Mouse (Mus musculus) liver, embryonic 12.5 days (tissue): ENCODE measurements around the gene Hephl1. TPM values are rescaled to one million over a fixed set of nuclear protein-coding genes. Genes with fewer than 3 reads are reported as not detected.
"Not testable (repeated sequence)": the region's sequence is repeated elsewhere in the genome, so short reads cannot be mapped to it uniquely, and the experiment has no call there.

ENCODE experiments used
- ATAC-seq: fragments of 200-750 bp; cut with Nextera tagmentation; 2 replicates; pipeline ENCODE4 v1.8.0; 2017; ENCODE audit warnings: moderate number of reproducible peaks, mild to moderate bottlenecking, moderate library complexity
- H3K27ac ChIP-seq: fragments of 300-500 bp; sonication (generic); 2 replicates; pipeline ENCODE4 v1.5.1; 2016; ENCODE audit warnings: mild to moderate bottlenecking
- H3K27me3 ChIP-seq: fragments of 300-500 bp; sonication (generic); replicated peaks from 2 replicates; pipeline ENCODE4 v1.6.1; 2016; ENCODE audit warnings: mild to moderate bottlenecking, moderate library complexity
- H3K36me3 ChIP-seq: fragments of 300-500 bp; sonication (generic); 2 replicates; pipeline ENCODE4 v1.6.1; 2016; ENCODE audit warnings: mild to moderate bottlenecking, moderate library complexity
- H3K4me1 ChIP-seq: fragments of 300-500 bp; sonication (generic); 2 replicates; pipeline ENCODE4 v1.6.1; 2016
- H3K4me2 ChIP-seq: fragments of 300-500 bp; sonication (generic); 2 replicates; pipeline ENCODE4 v1.6.1; 2016; ENCODE audit warnings: mild to moderate bottlenecking, moderate library complexity
- H3K4me3 ChIP-seq: fragments of 300-500 bp; sonication (generic); 2 replicates; pipeline ENCODE4 v1.5.1; 2016; ENCODE audit warnings: mild to moderate bottlenecking, moderate library complexity
- H3K9ac ChIP-seq: fragments of 300-500 bp; sonication (generic); 2 replicates; pipeline ENCODE4 v1.6.1; 2016; ENCODE audit warnings: mild to moderate bottlenecking, moderate library complexity
- H3K9me3 ChIP-seq: fragments of 300-500 bp; sonication (generic); replicated peaks from 2 replicates; pipeline ENCODE4 v1.6.1; 2016; ENCODE audit warnings: mild to moderate bottlenecking, moderate library complexity
- WGBS: fragments of 180-500 bp; shearing (Covaris S2); methylation state at CpG from one replicate; pipeline ENCODE4 v1.1.7; 2016; ENCODE audit not compliant: insufficient replicate concordance; 5-methylcytosine and 5-hydroxymethylcytosine counted together
- polyA plus RNA-seq: library from polyadenylated mRNA; unstranded; fragments of >200 nt; fragmentation: Nextera tagmentation; extraction: Ambion mirVana; gene quantifications from 2 replicates; pipeline ENCODE4 v1.2.1, GENCODE M21; 2016

Hephl1 gene
- polyA plus RNA-seq, 1 experiment from 2014 or later = not detected

DNA sequence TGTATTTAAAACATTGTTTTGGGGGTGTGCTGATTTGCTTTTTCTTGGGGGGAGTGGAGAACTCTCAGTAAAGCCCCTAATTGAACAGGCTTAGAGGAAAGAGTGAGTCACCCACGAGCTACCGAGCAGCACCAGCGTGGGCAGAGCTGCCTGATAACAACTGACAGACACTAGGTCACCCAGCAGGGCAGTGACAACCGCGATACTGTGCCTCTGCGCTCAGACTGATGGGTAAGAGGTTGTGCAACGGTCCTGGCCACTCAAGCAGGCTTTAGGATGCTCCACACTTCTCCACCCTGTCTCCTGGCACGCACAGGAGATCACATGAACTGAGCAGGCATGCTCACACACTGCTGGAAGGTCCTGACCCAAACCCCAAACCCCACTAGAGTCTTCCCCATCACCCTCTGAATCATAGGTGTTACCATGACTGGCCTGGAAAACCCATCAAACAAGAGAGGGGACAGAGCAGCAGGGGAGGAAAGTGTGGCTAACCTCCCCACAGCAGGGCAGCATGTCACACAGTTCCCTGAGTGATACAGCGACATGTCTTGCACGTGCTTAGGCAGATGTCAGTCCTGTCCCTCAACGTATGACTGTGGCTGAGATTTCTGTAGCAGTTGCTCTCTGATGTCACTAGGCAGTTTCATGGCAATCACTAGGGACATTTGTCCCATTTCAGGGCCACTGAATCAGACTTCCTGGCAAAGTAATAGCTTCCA lies 8.2 kb downstream of the Hephl1 start:
- H3K9me3 ChIP-seq = no peaks in the 10 kb centered on the region
- no peak overlapping the region for H3K4me2 ChIP-seq
- ATAC-seq = peak; percentile 51; the same call in 1 of the 2 replicates
- H3K36me3 ChIP-seq = no peaks in the 10 kb centered on the region
- H3K4me1 ChIP-seq = peaks cover 20% of the 10 kb centered on the region
- H3K27me3 ChIP-seq = no peaks in the 10 kb centered on the region; the same call in 1 of the 2 replicates
- no peak overlapping the region for H3K4me3 ChIP-seq
- no peak overlapping the region for H3K27ac ChIP-seq
- WGBS = 26% methylated on average over 11 of the region's 11 CpGs
- H3K9ac ChIP-seq = no peak overlapping the region

DNA sequence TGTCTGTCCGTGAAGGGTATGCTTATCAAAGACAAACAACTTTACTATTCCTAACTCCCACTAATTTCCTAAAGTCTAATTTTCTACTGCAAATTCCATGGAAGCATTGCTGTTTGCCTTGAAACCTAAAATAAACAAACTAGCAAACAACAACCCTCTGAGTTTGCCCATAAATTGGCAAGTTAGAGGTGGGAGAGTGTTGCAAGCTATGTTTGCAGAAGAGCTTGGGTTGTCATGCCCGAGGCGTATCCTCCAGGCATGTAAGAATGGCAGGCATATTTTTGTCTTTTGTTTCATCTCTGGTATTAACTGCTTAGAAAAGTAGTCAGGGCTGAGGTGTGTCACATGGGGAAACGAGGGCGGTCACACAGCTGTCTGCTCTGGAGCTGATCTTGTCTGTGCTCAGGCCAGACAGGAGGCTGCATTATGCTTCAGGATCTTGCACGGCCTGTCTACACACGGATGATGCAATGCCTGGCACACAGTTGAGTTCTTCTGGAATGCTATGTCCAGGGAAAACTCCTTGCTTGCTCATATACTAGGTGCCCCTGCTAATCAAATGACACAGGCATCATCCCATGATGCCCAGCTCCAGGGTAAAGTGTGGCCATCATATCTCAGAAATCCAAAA lies 10.3 kb downstream of the Hephl1 start:
- Histone ChIP-seq H3K9ac (no peak overlapping the region), H3K36me3 (no peaks in the 10 kb centered on the region), H3K27ac (no peak overlapping the region), H3K9me3 (no peaks in the 10 kb centered on the region), H3K4me3 (no peak overlapping the region), H3K4me1 (peaks cover 41% of the 10 kb centered on the region), H3K27me3 (no peaks in the 10 kb centered on the region; the same call in 1 of the 2 replicates), H3K4me2 (no peak overlapping the region)
- WGBS = 60% methylated on average over 7 of the region's 7 CpGs
- no peak for ATAC-seq

DNA sequence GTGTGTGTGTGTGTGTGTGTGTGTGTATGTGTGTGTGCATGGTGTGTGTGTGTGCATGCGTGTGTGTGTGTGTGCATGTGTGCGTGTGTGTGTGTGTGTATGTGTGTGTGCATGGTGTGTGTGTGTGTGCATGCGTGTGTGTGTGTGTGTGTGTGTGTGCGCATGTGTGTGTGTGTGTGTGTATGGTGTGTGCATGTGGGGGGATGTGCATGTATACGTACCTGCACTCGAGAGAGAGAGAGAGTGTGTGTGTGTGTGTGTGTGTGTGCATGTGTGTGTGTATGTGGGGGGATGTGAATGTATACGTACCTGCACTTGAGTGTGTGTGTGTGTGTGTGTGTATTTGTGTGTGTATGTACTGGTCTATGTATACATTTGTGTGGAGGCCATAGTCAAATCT lies 13.5 kb downstream of the Hephl1 start:
- ATAC-seq, H3K27ac ChIP-seq, H3K36me3 ChIP-seq, H3K4me2 ChIP-seq, H3K27me3 ChIP-seq, H3K4me3 ChIP-seq, H3K9me3 ChIP-seq, H3K9ac ChIP-seq: not testable (repeated sequence)
- peaks cover 56% of the 10 kb centered on the region for H3K4me1 ChIP-seq
- WGBS = 88% methylated on average over 5 of the region's 7 CpGs

DNA sequence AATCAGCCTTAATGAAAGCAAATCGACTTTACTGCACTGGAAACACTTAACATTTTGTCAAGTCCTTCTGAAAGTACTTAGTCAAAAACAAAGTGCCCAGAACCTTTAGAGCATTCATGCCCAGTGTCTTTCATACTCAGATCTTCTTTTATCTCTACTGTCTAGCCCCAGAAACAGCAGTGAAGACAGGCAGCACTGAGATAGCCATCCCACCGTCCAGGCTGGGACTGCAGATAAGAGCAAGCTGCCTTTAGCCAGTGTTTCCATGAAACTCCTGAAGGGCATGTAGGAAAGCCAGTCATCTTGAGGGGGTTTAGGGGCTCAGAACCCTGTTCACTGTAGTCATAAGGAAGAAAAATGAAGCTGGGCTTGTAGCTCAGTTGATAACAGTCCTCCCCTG lies 14.7 kb downstream of the Hephl1 start:
- peak; percentile 87 for ATAC-seq
- Histone ChIP-seq H3K27me3 (peaks cover 6% of the 10 kb centered on the region; the same call in 1 of the 2 replicates), H3K4me2 (peak overlapping the region; percentile 43), H3K36me3 (no peaks in the 10 kb centered on the region), H3K4me1 (peaks cover 56% of the 10 kb centered on the region), H3K27ac (no peak overlapping the region), H3K9me3 (no peaks in the 10 kb centered on the region), H3K9ac (no peak overlapping the region), H3K4me3 (no peak overlapping the region)
- WGBS = 28% methylated on average over 2 of the region's 2 CpGs

DNA sequence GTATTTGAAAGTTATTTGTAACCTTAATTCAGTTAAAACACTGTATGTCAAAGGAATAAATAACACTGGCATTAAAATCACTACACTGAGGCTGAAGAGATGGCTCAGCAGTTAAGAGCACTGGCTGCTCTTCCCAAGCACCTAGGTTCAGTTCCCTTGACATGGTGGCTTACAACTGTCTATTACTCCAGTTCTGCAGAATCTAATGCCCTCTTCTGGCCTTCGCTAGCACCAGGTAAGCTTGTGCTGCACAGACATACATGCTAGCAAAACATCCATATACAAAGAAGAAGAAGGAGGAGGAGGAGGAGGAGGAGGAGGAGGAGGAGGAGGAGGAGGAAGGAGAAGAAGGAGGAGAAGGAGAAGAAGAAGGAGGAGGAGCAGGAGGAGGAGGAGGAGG lies 15.7 kb downstream of the Hephl1 start:
- H3K9me3 ChIP-seq = no peaks in the 10 kb centered on the region
- no peak for ATAC-seq
- H3K27me3 ChIP-seq = peaks cover 6% of the 10 kb centered on the region; the same call in 1 of the 2 replicates
- H3K36me3 ChIP-seq = no peaks in the 10 kb centered on the region
- peaks cover 52% of the 10 kb centered on the region for H3K4me1 ChIP-seq
- H3K9ac ChIP-seq = no peak overlapping the region
- WGBS = 88% methylated on average over 1 of the region's 1 CpGs
- H3K4me2 ChIP-seq = no peak overlapping the region
- no peak overlapping the region for H3K27ac ChIP-seq
- no peak overlapping the region for H3K4me3 ChIP-seq

DNA sequence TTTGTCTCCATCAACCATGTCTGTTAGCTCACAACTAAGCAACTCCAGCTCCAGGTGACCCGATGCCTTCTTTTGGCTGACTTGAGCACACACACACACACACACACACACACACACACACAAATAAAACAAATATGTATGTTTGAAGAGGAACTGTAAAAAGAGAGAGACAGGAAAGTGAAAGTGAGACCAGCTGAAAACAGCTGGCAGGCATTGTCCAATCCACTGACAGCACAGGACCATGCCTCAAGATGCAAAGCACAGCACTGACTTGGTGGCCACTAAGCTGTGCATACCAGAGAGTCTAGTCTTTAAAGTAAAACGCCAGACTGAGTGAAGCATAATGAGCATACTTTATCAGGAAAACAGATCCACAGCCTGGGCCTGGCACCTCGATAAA lies 16.7 kb downstream of the Hephl1 start:
- no peak for ATAC-seq
- no peaks in the 10 kb centered on the region for H3K9me3 ChIP-seq
- H3K27me3 ChIP-seq = peaks cover 6% of the 10 kb centered on the region; the same call in 1 of the 2 replicates
- H3K36me3 ChIP-seq = no peaks in the 10 kb centered on the region
- no peak overlapping the region for H3K4me3 ChIP-seq
- H3K4me1 ChIP-seq = peaks cover 44% of the 10 kb centered on the region
- no peak overlapping the region for H3K4me2 ChIP-seq
- no peak overlapping the region for H3K27ac ChIP-seq
- H3K9ac ChIP-seq = no peak overlapping the region
- WGBS = 50% methylated on average over 3 of the region's 3 CpGs

DNA sequence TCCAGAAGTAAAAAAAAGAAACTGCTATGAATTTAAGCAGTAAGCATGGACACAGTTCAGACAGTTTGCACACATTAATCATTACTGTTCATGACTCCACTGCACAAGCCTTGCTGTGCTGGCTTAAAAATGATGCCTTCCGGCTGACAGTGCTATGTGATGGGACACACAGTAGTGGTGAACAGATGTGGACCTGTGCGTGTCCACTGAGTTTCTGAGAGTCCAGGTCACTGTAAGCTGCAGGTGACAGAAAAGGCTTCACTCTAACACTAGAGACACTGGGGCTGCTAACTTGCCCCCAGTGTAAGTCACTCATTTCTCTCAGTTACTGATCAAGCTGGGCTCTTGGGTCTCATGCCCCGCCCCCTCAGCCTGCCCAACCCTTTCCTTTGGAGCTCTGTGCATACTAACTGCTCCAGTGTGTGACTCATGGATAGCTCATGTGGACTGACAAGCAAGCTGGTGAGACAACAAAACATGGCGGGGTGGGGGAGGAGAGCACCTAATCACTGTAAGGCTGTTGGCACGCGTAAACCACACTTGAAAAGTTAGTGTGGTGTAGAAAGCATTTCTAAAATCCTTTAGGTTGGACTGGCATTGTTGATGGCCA lies 43.1 kb downstream of the Hephl1 start:
- no peak overlapping the region for H3K4me2 ChIP-seq
- 61% methylated on average over 6 of the region's 6 CpGs for WGBS
- peak; percentile 51; the same call in 1 of the 2 replicates for ATAC-seq
- no peak overlapping the region for H3K9ac ChIP-seq
- H3K4me1 ChIP-seq = peaks cover 11% of the 10 kb centered on the region; the same call in 1 of the 2 replicates
- no peaks in the 10 kb centered on the region for H3K9me3 ChIP-seq
- H3K27me3 ChIP-seq = no peaks in the 10 kb centered on the region
- H3K4me3 ChIP-seq = no peak overlapping the region
- no peak overlapping the region for H3K27ac ChIP-seq
- H3K36me3 ChIP-seq = no peaks in the 10 kb centered on the region

DNA sequence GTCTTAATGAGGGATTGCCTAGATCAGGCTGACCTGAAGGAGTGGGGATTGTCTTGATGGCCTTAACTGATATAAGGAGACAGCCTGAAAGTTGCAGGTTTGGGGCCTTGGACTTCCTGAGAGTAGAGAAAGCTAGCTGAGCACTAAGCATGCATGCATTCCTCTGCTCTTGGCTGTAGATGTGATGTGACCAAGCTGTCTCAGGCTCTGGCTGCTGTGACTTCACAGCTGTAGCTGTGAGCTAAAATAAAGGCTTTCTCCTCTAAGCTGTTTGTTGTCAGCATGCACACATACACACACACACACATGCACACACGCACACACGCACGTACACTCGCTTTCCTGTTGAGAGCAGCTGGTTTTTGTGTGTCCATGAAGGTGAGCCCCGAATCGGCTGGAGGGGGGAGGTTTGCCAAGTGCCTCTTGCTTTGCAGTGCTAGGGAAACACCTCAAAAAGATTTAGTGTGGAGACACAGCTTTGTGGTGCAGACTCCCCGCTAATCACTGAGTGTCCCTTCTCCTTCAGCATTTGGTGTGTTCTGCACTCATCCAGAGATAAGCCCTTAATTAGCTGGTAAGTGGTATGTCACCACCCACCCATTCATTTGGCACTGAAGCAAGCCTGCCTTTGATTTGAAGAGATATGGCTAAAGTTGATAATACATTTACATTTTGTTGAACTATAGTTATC lies 43.8 kb downstream of the Hephl1 start:
- no peak for ATAC-seq

GRCm38 (mm10) chr9:15064176-15064575 lies 47.7 kb downstream of the Hephl1 start:
- no peak for ATAC-seq
- no peaks in the 10 kb centered on the region for H3K36me3 ChIP-seq
- H3K4me3 ChIP-seq = no peak overlapping the region
- peaks cover 10% of the 10 kb centered on the region; the same call in 1 of the 2 replicates for H3K4me1 ChIP-seq
- H3K27ac ChIP-seq = no peak overlapping the region
- no peaks in the 10 kb centered on the region for H3K9me3 ChIP-seq
- 10% methylated on average over 1 of the region's 1 CpGs for WGBS
- H3K9ac ChIP-seq = no peak overlapping the region
- no peaks in the 10 kb centered on the region for H3K27me3 ChIP-seq
- no peak overlapping the region for H3K4me2 ChIP-seq

More for the DNA sequence above, 43.8 kb downstream of the Hephl1 start:
- no peaks in the 10 kb centered on the region for H3K9me3 ChIP-seq
- H3K9ac ChIP-seq = no peak overlapping the region
- H3K4me1 ChIP-seq = peaks cover 11% of the 10 kb centered on the region; the same call in 1 of the 2 replicates
- no peak overlapping the region for H3K4me3 ChIP-seq
- no peak overlapping the region for H3K27ac ChIP-seq
- H3K36me3 ChIP-seq = no peaks in the 10 kb centered on the region
- H3K4me2 ChIP-seq = no peak overlapping the region
- H3K27me3 ChIP-seq = no peaks in the 10 kb centered on the region
- WGBS = 70% methylated on average over 7 of the region's 7 CpGs

DNA sequence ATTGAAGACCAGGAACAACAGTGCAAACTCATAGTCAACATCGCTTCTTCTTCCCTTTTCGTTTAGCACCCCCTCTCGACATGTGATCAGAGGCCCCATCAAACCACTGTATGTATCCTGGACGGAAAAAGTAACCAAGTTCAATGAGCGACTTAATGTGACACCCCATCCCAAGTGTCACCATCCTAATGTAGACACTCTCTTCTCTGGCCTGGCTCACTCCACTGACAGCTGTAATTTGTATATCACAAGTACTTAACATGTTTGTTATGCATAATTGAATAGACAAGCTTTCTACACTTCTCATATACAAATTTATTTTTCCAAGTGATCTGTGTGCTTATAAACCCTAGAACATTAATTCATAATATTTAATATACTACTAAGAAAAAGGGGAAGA lies 51.1 kb downstream of the Hephl1 start:
- Histone ChIP-seq H3K9me3 (no peaks in the 10 kb centered on the region), H3K9ac (no peak overlapping the region), H3K4me1 (no peaks in the 10 kb centered on the region), H3K27ac (no peak overlapping the region), H3K27me3 (no peaks in the 10 kb centered on the region), H3K4me2 (no peak overlapping the region), H3K4me3 (no peak overlapping the region), H3K36me3 (no peaks in the 10 kb centered on the region)
- ATAC-seq = no peak
- 65% methylated on average over 5 of the region's 5 CpGs for WGBS

GRCm38 (mm10) chr9:15060026-15060425 lies 51.9 kb downstream of the Hephl1 start:
- Histone ChIP-seq H3K27ac (no peak overlapping the region), H3K4me1 (no peaks in the 10 kb centered on the region), H3K9me3 (no peaks in the 10 kb centered on the region), H3K4me2 (no peak overlapping the region), H3K9ac (no peak overlapping the region), H3K36me3 (no peaks in the 10 kb centered on the region), H3K4me3 (no peak overlapping the region), H3K27me3 (no peaks in the 10 kb centered on the region)
- WGBS = 65% methylated on average over 6 of the region's 6 CpGs
- ATAC-seq = no peak

- no peak for ATAC-seq
- Histone ChIP-seq H3K9ac (no peak overlapping the region; the same call in 1 of the 2 replicates), H3K27ac (no peak overlapping the region), H3K36me3 (no peaks in the 10 kb centered on the region), H3K4me1 (peaks cover 16% of the 10 kb centered on the region), H3K27me3 (peaks cover 32% of the 10 kb centered on the region), H3K4me2 (peak overlapping the region; percentile 82), H3K9me3 (no peaks in the 10 kb centered on the region), H3K4me3 (peak overlapping the region; percentile 67)
- WGBS = 33% methylated on average over 10 of the region's 10 CpGs
Measured at GRCm38 (mm10) chr9:15045740-15046139, 66.2 kb downstream of the Hephl1 start.
